Mouse (Mus musculus) C2C12 (cell line): ENCODE data around the gene Dhx8. TPM values are rescaled to one million over a fixed set of nuclear protein-coding genes. Genes with fewer than 3 reads are reported as not detected.

Experiments
- H3K27me3 ChIP-seq: one replicate; pipeline ENCODE4 v1.6.1; 2011; ENCODE audit not compliant: control insufficient read depth, insufficient read depth, insufficient read length
- H3K36me3 ChIP-seq: one replicate; pipeline ENCODE4 v1.6.1; 2011; ENCODE audit not compliant: control insufficient read depth, insufficient read depth
- H3K4me3 ChIP-seq: one replicate; pipeline ENCODE4 v1.5.1; 2011; ENCODE audit warnings: mild to moderate bottlenecking, control low read depth; ENCODE audit not compliant: poor library complexity, insufficient read depth, severe bottlenecking
- H3K79me2 ChIP-seq: one replicate; pipeline ENCODE4 v1.6.1; 2011; ENCODE audit not compliant: control insufficient read depth, insufficient read depth
- H3K79me3 ChIP-seq: one replicate; pipeline ENCODE4 v1.6.1; 2011; ENCODE audit warnings: low read depth, control low read depth
- H3ac ChIP-seq: one replicate; pipeline ENCODE3; 2011; ENCODE audit warnings: low read depth; ENCODE audit not compliant: control insufficient read depth, insufficient read length
- CEBPB ChIP-seq: IDR thresholded peaks from one replicate; pipeline ENCODE4 v1.6.1; 2011; ENCODE audit warnings: low read depth, mild to moderate bottlenecking, control low read depth, moderate library complexity
- CTCF ChIP-seq: IDR thresholded peaks from one replicate; pipeline ENCODE4 v1.5.1; 2011; ENCODE audit not compliant: control insufficient read depth, insufficient read depth, insufficient read length
- FOSL1 ChIP-seq: IDR thresholded peaks from one replicate; pipeline ENCODE4 v1.8.0; 2011; ENCODE audit warnings: mild to moderate bottlenecking, low read length; ENCODE audit not compliant: poor library complexity, insufficient read depth, severe bottlenecking
- MAX ChIP-seq: IDR thresholded peaks from one replicate; pipeline ENCODE4 v1.6.1; 2011; ENCODE audit warnings: mild to moderate bottlenecking, control low read depth
- MYOD1 ChIP-seq: IDR thresholded peaks from one replicate; pipeline ENCODE4 v1.6.1; 2011; ENCODE audit warnings: low read depth; ENCODE audit not compliant: control insufficient read depth, insufficient read length
- MYOG ChIP-seq: IDR thresholded peaks from one replicate; pipeline ENCODE4 v1.6.1; 2011; ENCODE audit not compliant: control insufficient read depth, insufficient read length; ENCODE audit errors: extremely low read depth
- USF1 ChIP-seq: IDR thresholded peaks from one replicate; pipeline ENCODE4 v1.6.1; 2011; ENCODE audit warnings: low read depth, mild to moderate bottlenecking, control low read depth, moderate library complexity
- polyA plus RNA-seq: library from polyadenylated mRNA; unstranded; fragments of >200 nt; fragmentation: generic; extraction: Trizol; gene quantifications from one replicate; pipeline ENCODE4 v1.2.1, GENCODE M21; 2012; ENCODE audit warnings: missing spikeins

The Dhx8 gene
- polyA plus RNA-seq, 1 experiment, result 17.1 TPM

DNA sequence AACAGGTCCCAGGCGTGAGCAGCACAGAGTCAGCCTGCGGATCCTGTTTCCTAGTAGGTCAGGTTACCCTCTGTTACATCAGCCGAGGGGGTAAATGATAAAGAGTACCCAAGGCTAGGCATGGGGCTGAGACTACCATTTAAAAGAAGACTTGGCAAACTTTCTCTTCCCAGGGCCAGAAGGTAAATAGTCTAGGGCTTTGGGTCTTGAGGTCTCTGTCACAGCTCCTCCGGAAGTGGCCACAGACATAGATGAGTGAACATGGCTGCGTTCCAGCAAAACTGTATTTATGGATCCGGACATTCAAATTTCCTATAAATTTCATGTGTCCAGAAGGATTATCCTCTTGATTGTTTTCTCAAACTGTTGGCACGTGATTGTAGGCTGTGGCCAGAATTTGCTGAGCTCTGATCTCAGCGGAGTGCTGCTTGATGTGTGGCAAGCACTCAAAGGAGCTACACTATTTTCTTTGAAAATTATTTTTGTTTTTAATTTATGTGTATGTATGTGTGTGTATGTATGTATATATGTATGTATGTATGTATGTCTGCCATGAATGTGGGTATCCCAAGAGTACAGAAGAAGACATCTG, 72.5 kb downstream of the Dhx8 start:
- TF ChIP-seq MYOD1, result no peak
- no peak for TF ChIP-seq USF1
- no peak for TF ChIP-seq FOSL1
- TF ChIP-seq MAX, result no peak
- no peak for TF ChIP-seq MYOG
- TF ChIP-seq CEBPB, result no peak
- no peak for TF ChIP-seq CTCF
- no peaks in the 10 kb centered on the region for H3K79me2 ChIP-seq
- H3K36me3 ChIP-seq, result no peaks in the 10 kb centered on the region
- H3K27me3 ChIP-seq, result no peaks in the 10 kb centered on the region
- no peak overlapping the region for H3K4me3 ChIP-seq
- H3ac ChIP-seq, result no peak overlapping the region
- H3K79me3 ChIP-seq, result no peaks in the 10 kb centered on the region

DNA sequence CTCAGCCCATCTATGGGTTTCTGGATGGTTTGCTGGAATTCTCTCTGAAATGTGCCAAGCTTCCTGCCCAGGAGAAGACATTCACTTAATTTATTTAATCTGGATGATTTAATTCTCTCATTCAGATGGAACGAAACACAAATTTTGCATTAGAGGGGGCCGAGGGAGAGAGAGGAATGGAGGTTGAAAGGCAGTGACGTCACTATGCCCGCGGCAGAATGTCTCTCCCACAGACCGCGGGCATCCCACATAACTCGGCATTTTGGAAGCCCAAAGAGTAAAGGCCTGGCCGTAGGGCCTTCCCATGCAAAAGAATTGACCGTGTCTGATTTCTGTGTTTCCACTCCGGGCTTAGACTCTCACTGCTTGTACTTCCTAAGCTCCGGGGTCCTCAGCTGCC, 74.0 kb downstream of the Dhx8 start:
- Histone ChIP-seq H3K79me3 (no peaks in the 10 kb centered on the region), H3K4me3 (no peak overlapping the region), H3K27me3 (no peaks in the 10 kb centered on the region), H3K79me2 (no peaks in the 10 kb centered on the region), H3ac (peak overlapping the region; percentile 63), H3K36me3 (no peaks in the 10 kb centered on the region)
- TF ChIP-seq CTCF (no peak), MYOG (no peak), MYOD1 (peak; percentile 3), FOSL1 (no peak), CEBPB (no peak), MAX (no peak), USF1 (no peak)

DNA sequence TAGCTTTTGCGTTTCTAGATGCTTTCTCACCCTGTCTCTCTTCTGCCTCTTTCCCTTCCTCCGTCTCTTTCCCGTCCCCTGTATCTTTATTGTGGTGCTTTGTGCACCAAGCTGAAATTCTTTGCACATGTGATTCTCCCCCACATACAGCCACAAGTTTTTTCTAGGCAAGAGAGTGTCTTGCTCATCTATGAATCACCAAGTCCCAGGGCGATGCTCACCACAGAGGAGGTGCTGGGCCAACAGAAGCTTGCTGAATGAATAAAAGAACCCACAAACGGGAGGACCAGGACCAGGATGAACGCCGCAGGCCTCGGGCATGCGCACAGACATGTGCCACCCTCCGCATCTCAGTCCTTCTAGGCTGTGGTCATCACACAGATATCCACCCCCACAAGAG, 74.5 kb downstream of the Dhx8 start:
- peak overlapping the region; percentile 63 for H3ac ChIP-seq
- no peaks in the 10 kb centered on the region for H3K79me2 ChIP-seq
- H3K27me3 ChIP-seq, result no peaks in the 10 kb centered on the region
- TF ChIP-seq CEBPB, result peak; percentile 11
- TF ChIP-seq USF1, result peak; percentile 83
- TF ChIP-seq MAX, result peak; percentile 46
- TF ChIP-seq MYOD1, result no peak
- no peak for TF ChIP-seq MYOG
- peak; percentile 95 for TF ChIP-seq FOSL1
- no peaks in the 10 kb centered on the region for H3K36me3 ChIP-seq
- no peaks in the 10 kb centered on the region for H3K79me3 ChIP-seq
- no peak overlapping the region for H3K4me3 ChIP-seq

DNA sequence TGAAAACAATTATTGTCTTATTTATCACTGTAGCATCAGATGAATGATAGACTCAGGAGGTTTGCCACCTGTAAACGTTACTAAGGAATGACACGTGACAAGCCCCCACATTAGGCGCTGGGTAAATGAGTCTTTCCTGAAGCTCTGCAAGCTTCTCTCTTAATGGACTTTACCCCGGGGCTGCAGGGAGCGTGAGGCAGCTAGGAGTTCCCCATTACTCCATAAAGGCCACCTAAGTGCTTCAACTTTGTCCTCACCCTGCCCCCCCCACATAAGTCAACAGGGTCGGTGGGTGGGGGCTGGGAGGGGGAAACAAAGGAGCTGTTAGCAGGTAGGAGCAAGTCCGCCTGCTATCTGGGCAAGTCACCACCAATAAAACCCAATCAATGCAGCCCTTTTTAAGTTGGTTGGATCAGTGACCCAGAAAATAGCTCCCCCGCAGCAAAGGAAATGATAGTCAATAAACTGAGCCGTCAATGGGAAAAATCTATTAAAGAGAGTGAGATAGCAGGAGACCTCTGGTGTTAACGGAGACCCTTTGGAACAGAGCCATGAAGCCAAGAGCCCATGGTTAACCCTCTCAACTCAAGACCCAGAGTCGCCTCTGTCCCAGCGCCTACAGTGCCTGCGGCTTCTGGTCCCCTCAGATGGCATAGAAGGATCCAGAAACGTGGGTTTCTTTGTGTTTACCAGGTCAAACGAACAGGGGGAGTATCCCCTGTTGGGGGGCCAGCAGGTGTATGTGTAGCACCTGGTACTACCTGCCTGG, 76.5 kb downstream of the Dhx8 start:
- Histone ChIP-seq H3ac (no peak overlapping the region), H3K79me3 (no peaks in the 10 kb centered on the region), H3K27me3 (no peaks in the 10 kb centered on the region), H3K4me3 (no peak overlapping the region), H3K36me3 (no peaks in the 10 kb centered on the region), H3K79me2 (no peaks in the 10 kb centered on the region)
- TF ChIP-seq USF1 (no peak), CEBPB (no peak), MAX (no peak), MYOD1 (no peak), FOSL1 (no peak), CTCF (no peak), MYOG (no peak)

DNA sequence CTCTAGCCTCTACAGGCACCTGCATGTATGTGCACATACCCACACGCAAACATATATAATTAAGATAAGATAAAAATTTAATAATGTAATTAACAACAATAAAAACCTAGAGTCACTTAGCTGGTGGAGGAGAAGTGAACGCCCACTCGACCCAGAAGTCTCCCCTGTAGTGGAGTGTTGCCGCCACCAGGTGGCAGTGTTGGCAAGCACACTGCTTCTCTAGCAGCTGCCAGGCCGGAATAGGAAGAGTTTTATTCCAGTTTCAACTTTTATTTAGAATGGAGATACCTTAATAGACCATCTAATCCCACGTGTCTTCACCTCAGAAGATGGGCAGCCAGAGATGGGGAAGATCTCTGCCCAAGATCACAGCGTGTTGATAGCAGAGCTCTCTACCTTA, 80.5 kb downstream of the Dhx8 start:
- H3K4me3 ChIP-seq, result no peak overlapping the region
- no peaks in the 10 kb centered on the region for H3K79me3 ChIP-seq
- no peaks in the 10 kb centered on the region for H3K79me2 ChIP-seq
- H3K27me3 ChIP-seq, result no peaks in the 10 kb centered on the region
- TF ChIP-seq MYOG (no peak), USF1 (no peak), MYOD1 (no peak), FOSL1 (no peak), MAX (no peak), CTCF (peak; percentile 72)
- no peaks in the 10 kb centered on the region for H3K36me3 ChIP-seq
- H3ac ChIP-seq, result no peak overlapping the region
